Mouse (Mus musculus): ENCODE measurements around the gene Zfp964.
"Not testable (repeated sequence)": the region's sequence is repeated elsewhere in the genome, so short reads cannot be mapped to it uniquely, and the experiment has no call there.

Zfp964 gene

GRCm38 (mm10) chr8:69654358-69654981, at the start of gene Zfp964:
Gene Zfp964, plus strand, starts transcription at chr8:69654479.
- DNase-seq, result peak; percentile 84

DNA sequence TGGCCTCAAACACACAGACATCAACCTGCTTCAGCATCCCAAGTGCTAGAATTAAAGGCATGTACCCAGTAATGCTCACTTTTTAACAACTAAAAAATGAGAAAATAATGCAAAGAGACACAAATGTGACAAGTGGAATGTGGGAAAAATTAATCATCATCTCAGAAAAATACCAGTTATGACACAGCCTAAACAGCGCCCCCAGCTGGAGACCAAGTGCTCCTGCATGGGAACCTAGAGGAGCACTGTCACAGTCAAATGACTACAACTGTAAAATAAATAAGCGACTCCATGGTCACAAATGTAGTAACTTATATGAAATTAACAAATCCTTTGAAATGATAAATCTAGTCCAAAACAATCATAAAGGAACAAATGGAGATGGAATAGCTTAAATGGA, 39.6 kb upstream of the Zfp964 start:
- no peak for DNase-seq

DNA sequence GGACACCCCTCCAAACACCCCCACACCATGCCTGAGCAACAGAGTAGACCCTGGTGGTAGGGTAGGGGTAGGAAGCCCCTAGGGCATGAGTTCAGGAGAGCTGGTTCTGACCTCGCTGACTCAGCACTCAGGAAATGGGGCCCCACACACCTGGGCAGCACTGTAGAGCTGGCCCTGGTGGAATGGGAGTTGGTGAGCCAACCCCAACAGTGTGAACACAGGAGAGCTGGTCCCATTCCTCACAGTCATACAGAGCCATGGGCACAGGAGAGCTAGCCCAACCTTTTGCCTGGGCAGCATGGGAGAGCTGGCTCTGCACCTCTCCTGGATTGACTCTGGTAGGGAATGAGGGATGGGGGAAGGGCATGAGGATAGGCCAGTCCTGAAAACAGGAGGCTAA, 36.2 kb upstream of the Zfp964 start:
- no peak for DNase-seq

DNA sequence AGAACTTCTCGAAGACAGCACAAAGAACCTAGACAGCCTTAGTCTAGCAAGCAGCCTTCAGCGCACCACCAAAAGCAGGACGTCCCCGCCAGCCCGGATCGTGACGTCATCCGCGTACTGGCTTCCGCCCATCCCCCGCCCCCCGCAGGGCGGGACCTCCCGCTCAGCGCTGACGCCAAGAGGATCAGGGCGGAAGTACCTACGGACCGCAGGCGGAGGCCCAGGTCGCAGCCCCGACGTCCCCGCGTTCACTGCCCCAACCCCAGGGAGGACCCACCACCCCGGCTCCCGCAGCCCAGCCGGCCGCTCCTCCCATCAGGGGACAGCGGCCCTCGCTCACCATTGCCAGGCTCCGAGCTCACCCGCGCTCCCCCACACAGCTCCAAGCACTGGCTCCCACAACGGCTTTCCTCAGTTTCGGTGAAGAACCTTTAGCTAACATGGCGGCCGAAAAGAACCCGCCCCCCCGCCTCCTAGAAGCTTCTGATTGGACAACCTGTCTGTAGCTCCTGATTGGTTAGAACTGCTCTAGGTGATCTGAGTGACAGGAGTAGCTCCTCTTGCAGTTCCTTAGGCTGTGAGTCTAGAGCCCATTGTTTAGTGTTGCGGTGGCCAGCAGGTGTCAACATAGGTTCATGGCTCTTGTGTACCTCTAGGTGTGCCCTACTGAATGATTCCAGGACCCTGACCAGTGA, 29.0 kb upstream of the Zfp964 start, which contains the start of gene Zfp868:
Zfp868 (minus strand) TSS at position 454 of the 695 bp plus-strand sequence.
- peak; percentile 99 for DNase-seq

DNA sequence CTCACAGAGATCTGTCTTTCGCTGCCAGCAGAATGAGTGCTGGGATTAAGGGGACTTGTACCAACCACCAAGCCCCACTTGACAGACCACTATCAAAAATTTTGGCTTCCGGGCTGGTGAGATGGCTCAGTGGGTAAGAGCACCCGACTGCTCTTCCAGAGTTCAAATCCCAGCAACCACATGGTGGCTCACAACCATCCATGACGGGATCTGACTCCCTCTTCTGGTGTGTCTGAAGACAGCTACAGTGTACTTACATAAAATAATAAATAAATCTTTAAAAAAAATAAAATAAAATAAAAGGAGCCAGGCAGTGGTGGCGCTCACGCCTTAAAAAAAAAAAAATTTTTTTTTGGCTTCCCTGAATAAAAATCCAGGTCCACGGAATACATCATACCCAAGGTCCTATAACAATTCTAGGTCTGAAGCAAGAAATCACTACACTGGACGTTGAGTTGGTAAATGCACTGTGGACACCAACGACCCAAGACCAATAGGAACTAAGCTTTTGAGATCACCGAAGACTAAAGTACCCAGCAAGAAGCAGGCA, 396 bp upstream of the Zfp964 start:
- DNase-seq, result no peak

GRCm38 (mm10) chr8:69661294-69661693, 7.0 kb downstream of the Zfp964 start:
- no peak for DNase-seq

- DNase-seq, result not testable (repeated sequence)
Measured at GRCm38 (mm10) chr8:69665051-69665450, 10.8 kb downstream of the Zfp964 start.

GRCm38 (mm10) chr8:69701810-69702209, 47.5 kb downstream of the Zfp964 start:
- no peak for DNase-seq

DNA sequence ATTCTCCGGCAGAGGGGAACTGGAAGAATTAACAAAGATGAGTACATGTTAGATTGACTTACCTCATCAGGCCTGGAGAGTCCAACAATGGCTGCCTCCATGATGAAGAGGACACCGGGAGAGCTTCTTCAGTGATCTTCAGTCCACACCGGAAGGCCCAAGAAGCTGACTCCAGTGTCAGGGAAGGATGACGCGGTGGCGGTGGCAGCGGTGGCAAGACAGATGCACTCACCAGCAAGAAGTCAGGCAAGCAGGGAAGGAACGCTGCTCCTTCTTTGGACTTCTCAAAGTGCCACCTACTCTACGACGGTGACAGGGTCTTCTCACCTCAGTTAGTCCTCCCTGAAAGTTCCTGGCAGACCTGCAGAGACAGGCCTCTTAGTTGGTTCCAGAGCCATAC, 56.3 kb downstream of the Zfp964 start, which contains the start of gene Zfp869:
Zfp869 (minus strand) TSS at position 101 of the 400 bp plus-strand sequence.
- not testable (repeated sequence) for DNase-seq

DNA sequence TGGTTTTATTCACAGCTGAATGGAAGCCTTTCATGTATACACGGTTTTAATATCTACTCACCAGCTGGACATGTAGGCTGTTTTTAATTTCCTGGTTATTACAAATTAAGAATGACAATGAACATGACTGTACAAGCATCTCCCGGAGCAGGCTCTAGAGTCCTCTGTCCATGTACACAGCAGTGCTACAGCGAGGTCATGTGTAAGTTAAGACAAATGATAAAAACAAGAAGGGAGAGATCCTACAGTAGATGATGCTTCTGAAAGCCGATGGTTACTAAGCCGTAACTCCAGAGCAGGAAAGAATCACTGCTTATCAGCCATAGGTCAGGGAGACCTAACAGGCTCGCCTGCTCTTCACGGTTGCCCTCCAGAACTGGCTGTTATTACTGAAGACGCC, 59.2 kb downstream of the Zfp964 start:
- DNase-seq, result no peak

DNA sequence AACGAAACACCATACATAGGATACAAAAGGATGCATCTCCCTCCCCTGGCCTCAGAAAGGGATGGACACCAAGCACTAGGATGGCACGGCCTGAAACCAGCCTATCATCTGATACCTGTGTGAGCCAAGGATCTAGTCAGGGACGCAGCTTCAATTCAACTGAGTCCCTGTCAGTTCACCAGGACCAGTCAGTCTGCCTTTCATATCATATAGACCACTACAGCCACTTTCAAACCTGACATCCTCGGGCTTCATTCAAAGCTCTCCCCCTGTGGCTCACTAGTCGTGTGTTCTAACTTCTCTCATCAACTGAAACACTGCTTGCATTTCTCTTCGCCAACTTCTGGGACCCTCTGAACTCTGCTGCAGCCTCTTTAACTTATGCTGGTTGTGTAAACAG, 61.1 kb downstream of the Zfp964 start:
- no peak for DNase-seq
